Mouse (Mus musculus): ENCODE measurements around the gene Pold4.

The Pold4 gene

GRCm38 (mm10) chr19:4226779-4227178 lies 4.9 kb upstream of the Pold4 start:
- CTCF ChIA-PET: interaction anchor here (0.6 to 2.3 kb wide), 4 partner anchors 9 to 503 kb away, joined by 3 to 14 read pairs (median 8); no protein-coding TSS in a partner anchor

GRCm38 (mm10) chr19:4227446-4227845 lies 4.3 kb upstream of the Pold4 start:
- CTCF ChIA-PET: interaction anchor here (1.2 to 2.3 kb wide), 4 partner anchors 10 to 23 kb away, joined by 4 to 14 read pairs (median 8); partner anchors contain the start of genes AC109138.7 and Clcf1

- CTCF ChIA-PET: interaction anchor here (0.5 to 2.8 kb wide), 10 partner anchors 9 to 216 kb away, joined by 3 to 14 read pairs (median 6); partner anchors contain the start of genes AC109138.7, Clcf1 and Rad9a
Measured at GRCm38 (mm10) chr19:4227894-4228678, 3.6 kb upstream of the Pold4 start.

GRCm38 (mm10) chr19:4228891-4229290 lies 2.8 kb upstream of the Pold4 start:
- CTCF ChIA-PET: interaction anchor here (0.5 to 2.8 kb wide), 12 partner anchors 8 to 217 kb away, joined by 3 to 14 read pairs (median 4); partner anchors contain the start of genes AC109138.7, Clcf1 and Rad9a

- CTCF ChIA-PET: interaction anchor here (0.6 to 2.8 kb wide), 9 partner anchors 12 to 131 kb away, joined by 3 to 19 read pairs (median 6); partner anchors contain the start of gene Rad9a
Measured at GRCm38 (mm10) chr19:4229451-4230076, 2.1 kb upstream of the Pold4 start.

- CTCF ChIA-PET: interaction anchor here (1.3 to 2.8 kb wide), 2 partner anchors 14 to 29 kb away, joined by 12 to 19 read pairs; partner anchors contain the start of gene Rad9a
Measured at GRCm38 (mm10) chr19:4230415-4230814, 1.3 kb upstream of the Pold4 start.

GRCm38 (mm10) chr19:4232186-4232572 lies 480 bp downstream of the Pold4 start:
- CTCF ChIA-PET: interaction anchor here (0.6 to 1.3 kb wide), 7 partner anchors 11 to 371 kb away, joined by 3 to 5 read pairs (median 3); no protein-coding TSS in a partner anchor

GRCm38 (mm10) chr19:4232651-4233050 lies 952 bp downstream of the Pold4 start:
- CTCF ChIA-PET: interaction anchor here (0.5 to 1.3 kb wide), 4 partner anchors 25 to 181 kb away, joined by 3 to 5 read pairs (median 3); no protein-coding TSS in a partner anchor

GRCm38 (mm10) chr19:4234548-4234947 lies 2.8 kb downstream of the Pold4 start:
- CTCF ChIA-PET: interaction anchor here (0.6 kb wide), 1 partner anchor 687 kb away, joined by 5 read pairs; no protein-coding TSS in a partner anchor

- CTCF ChIA-PET: no interaction called here
Measured at GRCm38 (mm10) chr19:4240247-4240668, 8.6 kb downstream of the Pold4 start.

GRCm38 (mm10) chr19:4242416-4242815 lies 10.7 kb downstream of the Pold4 start:
- CTCF ChIA-PET: interaction anchor here (0.6 to 0.9 kb wide), 2 partner anchors 11 to 31 kb away, joined by 3 to 5 read pairs; partner anchors contain the start of gene Pold4

- CTCF ChIA-PET: no interaction called here
Measured at GRCm38 (mm10) chr19:4244775-4245174, 13.1 kb downstream of the Pold4 start.

- CTCF ChIA-PET: interaction anchor here (0.7 kb wide), 1 partner anchor 200 kb away, joined by 3 read pairs; no protein-coding TSS in a partner anchor
Measured at GRCm38 (mm10) chr19:4247010-4247409, 15.3 kb downstream of the Pold4 start.

- CTCF ChIA-PET: interaction anchor here (0.8 to 1.1 kb wide), 2 partner anchors 31 to 136 kb away, joined by 3 read pairs; no protein-coding TSS in a partner anchor
Measured at GRCm38 (mm10) chr19:4248683-4249082, 17.0 kb downstream of the Pold4 start.

- CTCF ChIA-PET: interaction anchor here (0.5 kb wide), 1 partner anchor 50 kb away, joined by 3 read pairs; no protein-coding TSS in a partner anchor
Measured at GRCm38 (mm10) chr19:4254230-4254629, 22.5 kb downstream of the Pold4 start.

- CTCF ChIA-PET: interaction anchor here (0.6 to 0.7 kb wide), 2 partner anchors 286 to 365 kb away, joined by 3 read pairs; no protein-coding TSS in a partner anchor
Measured at GRCm38 (mm10) chr19:4255583-4256162, 24.0 kb downstream of the Pold4 start.

- CTCF ChIA-PET: no interaction called here
Measured at GRCm38 (mm10) chr19:4257216-4257896, 25.7 kb downstream of the Pold4 start.

GRCm38 (mm10) chr19:4257897-4258252 lies 26.2 kb downstream of the Pold4 start:
- CTCF ChIA-PET: interaction anchor here (0.9 kb wide), 1 partner anchor 28 kb away, joined by 3 read pairs; no protein-coding TSS in a partner anchor

GRCm38 (mm10) chr19:4261038-4261698 lies 29.5 kb downstream of the Pold4 start:
- CTCF ChIA-PET: interaction anchor here (0.5 kb wide), 1 partner anchor 177 kb away, joined by 5 read pairs; no protein-coding TSS in a partner anchor

- CTCF ChIA-PET: no interaction called here
Measured at GRCm38 (mm10) chr19:4262756-4263155, 31.1 kb downstream of the Pold4 start.
